Mouse (Mus musculus) small intestine, adult 2 months (tissue): ENCODE data around the gene Nphs1. TPM values are rescaled to one million over a fixed set of nuclear protein-coding genes. Genes with fewer than 3 reads are reported as not detected.

Experiments
- H3K27ac ChIP-seq: fragments of 200-500 bp; 2 replicates; pipeline ENCODE4 v1.5.1; 2012; ENCODE audit warnings: low read depth, low read length, control low read depth, inconsistent platforms; ENCODE audit not compliant: insufficient read depth
- H3K27me3 ChIP-seq: fragments of 200-500 bp; 2 replicates; pipeline ENCODE4 v1.6.1; 2012; ENCODE audit warnings: mild to moderate bottlenecking, moderate library complexity, low read length, inconsistent platforms; ENCODE audit not compliant: control insufficient read depth, insufficient read depth
- H3K36me3 ChIP-seq: fragments of 200-500 bp; 2 replicates; pipeline ENCODE4 v1.6.1; 2012; ENCODE audit warnings: mild to moderate bottlenecking, low read length, control low read depth, inconsistent platforms; ENCODE audit not compliant: control insufficient read depth, insufficient read depth
- H3K4me1 ChIP-seq: fragments of 200-500 bp; 2 replicates; pipeline ENCODE4 v1.6.1; 2012; ENCODE audit warnings: low read length, inconsistent platforms, mixed read lengths; ENCODE audit not compliant: control insufficient read depth, insufficient read depth, insufficient read length
- H3K4me3 ChIP-seq: fragments of 200-500 bp; 2 replicates; pipeline ENCODE4 v1.5.1; 2012; ENCODE audit warnings: low read depth, mild to moderate bottlenecking, control low read depth, inconsistent platforms, low read length, moderate library complexity
- CTCF ChIP-seq: fragments of 200-500 bp; IDR thresholded peaks from 2 replicates; pipeline ENCODE4 v1.5.1; 2012; ENCODE audit warnings: low read depth, mild to moderate bottlenecking, control low read depth, inconsistent platforms, low read length, moderate library complexity, mixed read lengths; ENCODE audit not compliant: insufficient replicate concordance, insufficient read length; ENCODE audit errors: extremely low read depth
- POLR2A ChIP-seq: fragments of 200-500 bp; IDR thresholded peaks from 2 replicates; pipeline ENCODE4 v1.6.1; 2012; ENCODE audit warnings: low read depth, mild to moderate bottlenecking, control low read depth, inconsistent platforms, low read length, moderate library complexity
- WGBS: fragments of 180-500 bp; shearing (Covaris S2); methylation state at CpG from one replicate; pipeline ENCODE4 v1.1.7; 2018; 5-methylcytosine and 5-hydroxymethylcytosine counted together
- polyA plus RNA-seq: library from polyadenylated mRNA; depleted of rRNA; stranded (reverse); fragments of >200 nt; gene quantifications from 2 replicates; pipeline ENCODE4 v1.2.3, GENCODE M21; 2012

Gene Nphs1
- polyA plus RNA-seq, 1 experiment = 0.14 TPM

DNA sequence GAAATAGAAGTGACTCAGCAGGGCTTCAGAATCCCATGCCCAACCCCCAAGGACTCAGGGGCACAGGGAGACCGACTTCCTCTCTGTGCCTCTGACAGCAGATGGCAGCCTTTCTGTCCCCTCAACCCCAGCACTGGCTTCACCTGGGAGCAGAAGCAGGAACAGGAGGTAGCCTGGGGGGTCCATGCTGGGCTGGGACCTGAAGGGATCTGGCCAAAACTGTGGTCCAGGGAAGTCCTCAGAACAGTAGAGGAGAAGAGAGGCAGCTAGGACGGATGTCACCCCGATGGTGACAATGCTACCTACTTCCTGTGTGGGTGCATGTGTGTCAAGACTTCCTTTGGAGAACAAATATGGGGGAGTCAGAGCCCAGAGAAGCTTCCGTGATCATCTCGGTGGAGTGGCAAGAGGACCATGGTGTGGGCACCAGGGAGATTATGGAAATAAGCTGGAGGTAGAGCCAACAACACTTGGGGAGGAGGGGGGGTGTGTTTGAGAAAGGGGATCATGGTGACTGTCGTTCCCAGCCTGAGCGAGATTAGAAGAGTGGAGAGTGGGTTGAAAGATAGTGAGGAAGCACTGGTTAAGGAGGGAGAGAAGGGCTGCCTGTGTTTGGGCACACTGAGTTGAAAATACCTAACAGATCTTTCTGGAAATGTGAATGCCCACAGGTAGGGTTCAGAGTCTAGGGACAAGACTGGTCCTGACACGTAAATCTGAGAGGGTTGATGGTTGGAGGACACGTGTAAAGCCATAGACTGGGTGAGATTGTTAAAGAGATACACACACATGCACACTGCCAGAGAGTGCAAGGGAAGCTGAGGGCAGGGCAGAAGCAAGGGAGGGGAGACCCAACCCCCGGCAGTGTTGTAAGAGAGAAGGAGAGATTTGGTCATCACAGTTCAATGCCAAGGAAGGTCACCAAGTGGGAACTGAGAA, 38.3 kb upstream of the Nphs1 start, which contains the start of gene Hcst:
Hcst (minus strand) TSS at position 294 of the 939 bp plus-strand sequence.
- Histone ChIP-seq H3K4me1 (peaks cover 6% of the 10 kb centered on the region; the same call in 1 of the 2 replicates), H3K27me3 (no peaks in the 10 kb centered on the region), H3K36me3 (peaks cover 9% of the 10 kb centered on the region), H3K27ac (peak within 1 kb of the TSS; percentile 84), H3K4me3 (peak within 1 kb of the TSS; percentile 51)
- 60% methylated on average over 10 of the region's 10 CpGs for WGBS
- TF ChIP-seq CTCF = no peak
- no peak for TF ChIP-seq POLR2A

DNA sequence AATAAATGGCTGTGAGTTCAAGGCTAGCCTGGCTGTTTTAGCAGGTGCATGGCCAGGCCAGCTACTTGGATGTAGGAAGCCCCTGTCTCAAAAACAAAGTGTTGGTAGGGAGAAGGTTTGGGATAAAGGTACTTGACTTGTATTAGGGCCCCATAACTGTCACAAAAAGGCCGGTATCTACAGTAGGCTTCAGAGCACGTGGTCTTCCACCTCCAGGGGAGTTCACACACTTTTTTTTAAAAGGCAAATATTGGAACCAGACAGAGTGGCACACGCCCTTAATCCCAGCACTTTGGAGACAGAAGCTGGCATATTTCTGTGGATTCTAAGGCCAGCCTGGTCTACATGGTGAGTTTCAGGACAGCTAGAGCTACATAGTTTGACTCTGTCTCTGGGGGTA, 37.4 kb upstream of the Nphs1 start:
- Histone ChIP-seq H3K27me3 (no peaks in the 10 kb centered on the region), H3K4me3 (no peak overlapping the region), H3K4me1 (peaks cover 6% of the 10 kb centered on the region; the same call in 1 of the 2 replicates), H3K27ac (peak overlapping the region; percentile 84; the same call in 1 of the 2 replicates), H3K36me3 (peaks cover 16% of the 10 kb centered on the region)
- TF ChIP-seq POLR2A (no peak), CTCF (no peak)
- WGBS = 54% methylated on average over 3 of the region's 3 CpGs

DNA sequence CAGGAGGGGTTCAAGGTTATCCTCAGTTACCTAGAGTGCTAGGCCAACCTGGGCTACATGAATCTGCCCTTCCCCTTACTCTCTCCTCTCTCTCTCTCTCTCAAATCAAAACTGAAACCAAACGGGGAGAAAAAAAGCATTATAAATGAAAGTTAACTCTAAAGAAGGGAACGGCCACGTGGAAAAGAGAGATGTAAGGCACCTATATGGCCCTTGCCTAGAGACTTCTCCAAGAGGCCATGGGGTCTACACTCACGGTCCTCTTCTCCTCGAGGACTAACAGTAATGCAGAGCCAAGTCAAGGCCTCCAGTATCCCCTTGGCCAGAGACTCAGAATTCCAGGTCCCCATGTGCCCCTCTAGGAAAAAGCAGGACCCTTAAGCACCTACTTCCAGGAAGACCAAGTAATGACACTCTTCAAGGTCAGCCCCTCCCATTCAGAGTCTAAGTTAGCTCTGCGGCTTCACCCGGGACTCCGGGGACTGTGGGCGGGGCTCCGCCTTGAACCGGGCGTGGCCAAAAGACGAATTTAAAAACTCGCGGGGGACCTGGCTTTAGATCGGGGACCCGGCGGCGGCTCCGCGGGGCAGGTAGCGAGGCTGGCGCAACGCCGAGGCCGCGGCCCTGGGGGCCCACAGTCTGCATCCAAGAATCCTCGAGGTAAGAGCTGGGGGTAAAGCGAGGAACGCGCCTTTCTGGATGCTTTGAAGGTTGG, 36.8 kb upstream of the Nphs1 start, which contains the start of gene Nfkbid:
Nfkbid (plus strand) TSS at position 558 of the 715 bp plus-strand sequence.
- peaks cover 3% of the 10 kb centered on the region; the same call in 1 of the 2 replicates for H3K4me1 ChIP-seq
- H3K27ac ChIP-seq = peak within 1 kb of the TSS; percentile 84
- TF ChIP-seq POLR2A = peak; percentile 72
- TF ChIP-seq CTCF = no peak
- 3% methylated on average over 31 of the region's 31 CpGs for WGBS
- no peaks in the 10 kb centered on the region for H3K27me3 ChIP-seq
- peak within 1 kb of the TSS; percentile 79 for H3K4me3 ChIP-seq
- H3K36me3 ChIP-seq = peaks cover 21% of the 10 kb centered on the region

DNA sequence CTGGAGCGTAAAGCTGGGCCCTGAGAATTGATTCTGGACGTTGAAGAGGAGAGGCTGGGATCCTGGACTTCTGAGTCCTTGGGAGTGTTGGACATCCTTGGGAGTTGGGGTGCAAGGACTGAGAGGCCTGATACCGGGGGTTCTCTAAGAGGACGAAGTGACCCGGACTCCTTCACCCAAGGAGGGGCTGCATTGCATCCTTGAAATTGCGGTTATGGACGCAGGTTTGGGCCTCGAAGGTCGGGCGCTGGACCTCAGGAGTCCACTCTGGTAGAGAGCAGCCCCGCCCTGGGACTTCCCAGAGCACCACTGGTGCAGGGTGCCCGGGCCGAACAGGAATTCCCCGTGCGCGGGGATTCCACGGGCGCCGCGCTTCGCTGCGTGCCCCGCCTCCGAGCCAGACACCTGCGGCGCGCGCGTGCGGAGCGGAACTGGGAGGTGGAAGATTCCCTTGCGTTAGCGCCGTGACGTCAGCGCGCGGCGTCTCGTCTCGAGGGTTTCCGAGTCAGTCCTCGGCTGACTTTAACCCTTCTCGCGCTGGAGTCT, 36.2 kb upstream of the Nphs1 start:
- Histone ChIP-seq H3K27ac (peak overlapping the region; percentile 84), H3K27me3 (no peaks in the 10 kb centered on the region), H3K36me3 (peaks cover 25% of the 10 kb centered on the region), H3K4me3 (peak overlapping the region; percentile 79), H3K4me1 (peaks cover 3% of the 10 kb centered on the region; the same call in 1 of the 2 replicates)
- TF ChIP-seq POLR2A (no peak), CTCF (no peak)
- under 1% methylated on average over 45 of the region's 45 CpGs for WGBS

DNA sequence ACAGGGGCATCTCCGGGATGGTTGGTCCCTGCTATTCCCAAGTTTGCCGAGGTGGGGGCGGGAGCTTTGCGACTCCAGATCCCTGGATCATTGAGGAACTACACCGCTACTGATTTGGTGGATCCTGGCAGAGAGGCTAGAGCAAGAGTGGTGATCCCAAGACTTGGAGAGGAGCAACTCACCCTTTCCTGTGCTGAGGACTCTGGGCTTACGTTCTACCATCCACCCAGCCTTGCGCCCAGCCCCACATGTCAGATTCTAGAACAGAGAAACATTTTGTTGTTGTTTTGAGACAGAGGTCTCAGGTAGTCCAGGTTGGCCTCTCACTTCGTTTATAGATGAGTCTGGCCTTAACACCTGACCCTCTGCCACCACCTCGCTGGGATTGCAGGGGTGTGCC, 35.6 kb upstream of the Nphs1 start:
- Histone ChIP-seq H3K27ac (peak overlapping the region; percentile 64), H3K27me3 (no peaks in the 10 kb centered on the region), H3K4me1 (peaks cover 3% of the 10 kb centered on the region; the same call in 1 of the 2 replicates), H3K36me3 (peaks cover 31% of the 10 kb centered on the region), H3K4me3 (peak overlapping the region; percentile 79)
- 5% methylated on average over 9 of the region's 9 CpGs for WGBS
- TF ChIP-seq CTCF (no peak), POLR2A (no peak)

DNA sequence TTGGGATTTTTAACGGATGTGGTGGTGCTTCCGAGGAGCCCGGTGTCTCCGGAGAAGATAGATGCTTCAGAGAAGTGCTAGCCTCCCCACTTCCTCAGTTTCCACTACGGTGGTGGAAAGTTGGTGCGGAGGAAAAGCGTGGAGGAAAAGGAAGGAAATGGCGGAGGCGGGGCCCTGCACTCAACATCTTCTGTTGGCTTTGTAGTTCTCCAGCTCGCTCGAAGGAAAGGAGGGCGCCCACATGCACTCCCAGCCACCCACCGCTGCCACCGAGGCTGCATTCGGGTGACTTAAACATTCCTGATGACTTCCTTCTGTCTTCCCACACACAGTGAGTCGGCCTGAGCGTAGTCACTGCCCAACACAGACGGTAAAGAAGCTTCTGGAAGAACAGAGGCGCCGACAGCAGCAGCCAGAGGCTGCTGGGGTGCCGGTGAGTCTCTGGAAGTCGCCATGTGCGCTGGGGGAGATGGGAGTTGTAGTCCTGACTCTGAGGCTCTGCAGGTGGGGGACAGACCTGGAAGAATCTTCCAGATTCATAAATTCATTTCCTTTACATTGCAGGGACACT, 35.0 kb upstream of the Nphs1 start:
- TF ChIP-seq CTCF = no peak
- WGBS = 29% methylated on average over 23 of the region's 23 CpGs
- Histone ChIP-seq H3K36me3 (peaks cover 37% of the 10 kb centered on the region), H3K27ac (peak overlapping the region; percentile 64), H3K27me3 (no peaks in the 10 kb centered on the region), H3K4me1 (peaks cover 3% of the 10 kb centered on the region; the same call in 1 of the 2 replicates), H3K4me3 (peak overlapping the region; percentile 79)
